Comparison of ENCODE assay signal across 16 mouse cellular contexts in genomic region chr10:85508193-85508794, GRCm38 (mm10).
DNase-seq lines count a peak whose midpoint lies in the region; ATAC-seq and TF ChIP-seq lines count a peak whose summit lies in the region.
"Had no signal": no experiment of that assay in that cellular context is flagged by ENCODE, and none has a peak within 500 bp of the region (broad histone marks: within the 10 kb centered on the region; RNA-seq: fewer than 3 reads in every experiment).

No protein-coding gene starts in this region.

- 49% methylated on average over 5 of the region's 5 CpGs for WGBS in kidney, adult 2 months
- WGBS in hindbrain, postnatal 0 days = 48% methylated on average over 5 of the region's 5 CpGs

- no peak overlapping the region for H3K27ac ChIP-seq in kidney, adult 2 months (ENCODE audit: insufficient read depth, low read depth, low read length)
- no peak overlapping the region for H3K27ac ChIP-seq in hindbrain, postnatal 0 days
- H3K27ac ChIP-seq: forebrain, embryonic 15.5 days; left cerebral cortex, adult 2 months; lung, embryonic 15.5 days; midbrain, embryonic 12.5 days had no signal

- no peak for TF ChIP-seq CTCF in kidney, adult 2 months (conservative IDR thresholded peaks at IDR 0.05; ENCODE audit: insufficient read depth, insufficient read length, low read depth, low read length)
- no peak for TF ChIP-seq CTCF in E14TG2a.4 (conservative IDR thresholded peaks at IDR 0.05; ENCODE audit: low read length)
- TF ChIP-seq CTCF in hindbrain, postnatal 0 days (IDR thresholded peaks at IDR 0.05; ENCODE audit: low read depth) = no peak

- no peaks in the 10 kb centered on the region for H3K36me3 ChIP-seq in kidney, adult 2 months (ENCODE audit: control insufficient read depth, insufficient read depth, low read length)
- H3K36me3 ChIP-seq in E14TG2a.4 (ENCODE audit: insufficient read depth, low read length) = no peaks in the 10 kb centered on the region
- no peaks in the 10 kb centered on the region for H3K36me3 ChIP-seq in hindbrain, postnatal 0 days (ENCODE audit: insufficient read depth, low read length)
- H3K36me3 ChIP-seq: forebrain, embryonic 15.5 days; lung, embryonic 15.5 days; midbrain, embryonic 12.5 days had no signal

- ATAC-seq in hindbrain, postnatal 0 days = peak; percentile 75
- ATAC-seq in erythroblast, adult 5-6 weeks (replicated peaks; ENCODE audit: low FRiP score, poor library complexity, severe bottlenecking) = no peak
- no peak for ATAC-seq in CD4-positive, CD25-positive, alpha-beta regulatory T cell, adult 4 months
- ATAC-seq: forebrain, embryonic 15.5 days; intestine, postnatal 0 days had no signal

- DNase-seq in kidney, adult 2 months = peak; percentile 19
- DNase-seq in kidney, adult 18-20 months = no peak
- DNase-seq in adrenal gland, adult 2 months = peak; percentile 93
- DNase-seq in hindbrain, postnatal 0 days (ENCODE audit: low spot score) = peak; percentile 59
- DNase-seq in layer of hippocampus, adult 9-10 months (ENCODE audit: low spot score) = no peak
- DNase-seq: cerebellum, adult 11-12 months; right cerebral cortex, adult 18-20 months; thymus, postnatal 36 days had no signal

- TF ChIP-seq POLR2A in kidney, adult 2 months (IDR thresholded peaks at IDR 0.05; ENCODE audit: low read depth, low read length) = no peak

- no peaks in the 10 kb centered on the region for H3K4me1 ChIP-seq in kidney, adult 2 months (ENCODE audit: control insufficient read depth, insufficient read depth, low read length)
- H3K4me1 ChIP-seq in E14TG2a.4 (replicated peaks; ENCODE audit: low read depth, low read length) = peaks cover 98% of the 10 kb centered on the region
- no peaks in the 10 kb centered on the region; the same call in 1 of the 2 replicates for H3K4me1 ChIP-seq in hindbrain, postnatal 0 days (ENCODE audit: insufficient read depth, low read length)
- H3K4me1 ChIP-seq: forebrain, embryonic 15.5 days; midbrain, embryonic 12.5 days had no signal

- no peak overlapping the region for H3K4me2 ChIP-seq in hindbrain, postnatal 0 days (ENCODE audit: low read depth, low read length)
- H3K4me2 ChIP-seq: forebrain, embryonic 15.5 days; lung, embryonic 15.5 days; midbrain, embryonic 12.5 days had no signal

- no peak overlapping the region for H3K9ac ChIP-seq in hindbrain, postnatal 0 days (replicated peaks; ENCODE audit: low read length)
- H3K9ac ChIP-seq: forebrain, embryonic 15.5 days; lung, embryonic 15.5 days; midbrain, embryonic 12.5 days had no signal

- no peaks in the 10 kb centered on the region for H3K27me3 ChIP-seq in kidney, adult 2 months (replicated peaks; ENCODE audit: control insufficient read depth, insufficient read depth, low read length)
- H3K27me3 ChIP-seq in E14TG2a.4 (ENCODE audit: insufficient read depth, low read length) = no peaks in the 10 kb centered on the region
- no peaks in the 10 kb centered on the region for H3K27me3 ChIP-seq in hindbrain, postnatal 0 days (ENCODE audit: insufficient read depth, low read length)
- H3K27me3 ChIP-seq: forebrain, embryonic 15.5 days; lung, embryonic 15.5 days; midbrain, embryonic 12.5 days had no signal

- no peak overlapping the region for H3K4me3 ChIP-seq in kidney, adult 2 months (ENCODE audit: insufficient read depth, low read depth, low read length)
- H3K4me3 ChIP-seq in E14TG2a.4 (replicated peaks; ENCODE audit: low read length) = 0 out of 2 replicates have a peak overlapping the region, but pooled peaks have one; percentile 26
- H3K4me3 ChIP-seq in hindbrain, postnatal 0 days (ENCODE audit: low read length) = no peak overlapping the region
- H3K4me3 ChIP-seq: forebrain, embryonic 15.5 days; left cerebral cortex, adult 2 months; lung, embryonic 15.5 days; midbrain, embryonic 12.5 days had no signal

- peaks cover 4% of the 10 kb centered on the region for H3K9me3 ChIP-seq in E14TG2a.4 (ENCODE audit: low read length)
- H3K9me3 ChIP-seq in hindbrain, postnatal 0 days (ENCODE audit: low read length) = no peaks in the 10 kb centered on the region
- H3K9me3 ChIP-seq: forebrain, embryonic 15.5 days; lung, embryonic 15.5 days; midbrain, embryonic 12.5 days had no signal

Comparison
In these comparisons a context has a peak if more than half of its experiments do, and no peak if none do; other contexts are left out.
1. DNase-seq: peak in kidney, adult 2 months (single experiment), adrenal gland, adult 2 months (single experiment) and hindbrain, postnatal 0 days (single experiment); none in kidney, adult 18-20 months (single experiment) and layer of hippocampus, adult 9-10 months (single experiment).